Mouse (Mus musculus) frontal cortex, postnatal 25 days (tissue): ENCODE measurements around the gene Eci3.

Experiments used
- DNase-seq, 2 experiments: peaks; one replicate each; pipeline ENCODE4 v3.0.0; 2022; ENCODE audit warnings: low spot score in 2 of 2

Gene Eci3

GRCm38 (mm10) chr13:34934931-34935644 is 28.5 kb downstream of the Eci3 start:
- no peak for DNase-seq

- DNase-seq: no peak
These were observed 39.4 kb downstream of the Eci3 start, which contains the start of the genes Fam217a and 4933417A18Rik for GRCm38 (mm10) chr13:34924210-34924609. Fam217a (minus strand) TSS chr13:34924310. 4933417A18Rik (plus strand) TSS chr13:34924409.

DNA sequence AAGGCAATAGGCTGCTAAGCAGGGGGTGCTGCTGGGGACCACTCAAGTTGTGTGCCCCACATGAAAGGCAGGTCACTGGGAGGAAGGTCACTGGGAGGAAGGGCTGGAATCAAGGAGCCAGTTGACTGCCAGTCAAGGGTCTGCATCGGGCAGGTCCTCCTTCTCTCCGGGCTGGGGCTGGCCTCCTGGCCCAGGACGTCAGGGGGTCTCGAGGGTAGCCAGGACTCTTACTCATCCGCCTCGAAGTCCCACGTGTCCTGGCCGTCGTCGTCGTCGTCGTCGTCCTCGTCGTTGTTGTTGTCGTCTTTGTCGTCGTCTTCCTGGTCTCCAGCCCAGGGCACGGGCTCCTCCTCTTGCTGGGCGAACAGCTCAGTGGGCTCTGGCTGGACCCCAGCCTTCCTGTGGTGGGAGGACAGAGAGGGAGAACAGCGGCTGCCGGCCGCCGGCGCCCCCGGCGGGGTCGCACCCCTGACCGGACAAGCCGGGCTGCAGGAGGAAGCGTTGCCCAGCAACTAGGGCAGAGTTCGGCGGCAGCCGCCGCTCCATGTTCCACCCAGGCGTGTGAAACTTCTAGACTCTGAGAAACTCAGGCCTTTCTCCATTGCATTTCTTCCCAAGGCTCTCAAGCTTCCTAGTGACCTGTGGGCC is 47.0 kb downstream of the Eci3 start:
- DNase-seq: no peak

- no peak for DNase-seq
These were observed 49.0 kb downstream of the Eci3 start for GRCm38 (mm10) chr13:34914614-34915013.
